Mouse (Mus musculus) kidney, embryonic 14.5 days (tissue): ENCODE measurements around the gene Polr2e. TPM values are rescaled to one million over a fixed set of nuclear protein-coding genes. Genes with fewer than 3 reads are reported as not detected.
"Not testable (repeated sequence)": the region's sequence is repeated elsewhere in the genome, so short reads cannot be mapped to it uniquely, and the experiment has no call there.

ENCODE experiments used
- ATAC-seq: fragments of 200-750 bp; cut with Nextera tagmentation; 2 replicates; pipeline ENCODE4 v1.8.0; 2017; ENCODE audit warnings: moderate number of reproducible peaks, mild to moderate bottlenecking, moderate TSS enrichment, moderate library complexity; ENCODE audit not compliant: low FRiP score, low TSS enrichment
- H3K27ac ChIP-seq: fragments of 300-500 bp; sonication (generic); 2 replicates; pipeline ENCODE4 v1.5.1; 2014; ENCODE audit warnings: low read depth, mild to moderate bottlenecking, low read length, moderate library complexity, mixed read lengths
- H3K27me3 ChIP-seq: fragments of 300-500 bp; sonication (generic); 2 replicates; pipeline ENCODE4 v1.6.1; 2014; ENCODE audit warnings: mild to moderate bottlenecking, low read length; ENCODE audit not compliant: control insufficient read depth, insufficient read depth
- H3K36me3 ChIP-seq: fragments of 300-500 bp; sonication (generic); 2 replicates; pipeline ENCODE4 v1.6.1; 2014; ENCODE audit warnings: low read length, mixed read lengths; ENCODE audit not compliant: control insufficient read depth, insufficient read depth
- H3K4me1 ChIP-seq: fragments of 300-500 bp; sonication (generic); 2 replicates; pipeline ENCODE4 v1.6.1; 2014; ENCODE audit warnings: low read length, mixed read lengths; ENCODE audit not compliant: control insufficient read depth, insufficient read depth
- H3K4me2 ChIP-seq: fragments of 300-500 bp; sonication (generic); replicated peaks from 2 replicates; pipeline ENCODE4 v1.6.1; 2014; ENCODE audit warnings: low read depth, mild to moderate bottlenecking, low read length
- H3K4me3 ChIP-seq: fragments of 300-500 bp; sonication (generic); 2 replicates; pipeline ENCODE4 v1.5.1; 2014; ENCODE audit warnings: mild to moderate bottlenecking, low read length
- H3K9ac ChIP-seq: fragments of 300-500 bp; sonication (generic); 2 replicates; pipeline ENCODE4 v1.6.1; 2014; ENCODE audit warnings: low read depth, mild to moderate bottlenecking, low read length, moderate library complexity
- H3K9me3 ChIP-seq: fragments of 300-500 bp; sonication (generic); 2 replicates; pipeline ENCODE4 v1.6.1; 2016; ENCODE audit warnings: low read length; ENCODE audit not compliant: control insufficient read depth
- WGBS: fragments of 180-500 bp; shearing (Covaris S2); extraction: QIAGEN DNeasy Blood & Tissue Kit; methylation state at CpG from one replicate; pipeline ENCODE4 v1.1.7; 2014; 5-methylcytosine and 5-hydroxymethylcytosine counted together
- polyA plus RNA-seq: library from polyadenylated mRNA; unstranded; fragments of >200 nt; fragmentation: Nextera tagmentation; extraction: Ambion mirVana; gene quantifications from 2 replicates; pipeline ENCODE4 v1.2.1, GENCODE M21; 2014

Polr2e gene
- polyA plus RNA-seq, 1 experiment from 2014 or later = 276 TPM

DNA sequence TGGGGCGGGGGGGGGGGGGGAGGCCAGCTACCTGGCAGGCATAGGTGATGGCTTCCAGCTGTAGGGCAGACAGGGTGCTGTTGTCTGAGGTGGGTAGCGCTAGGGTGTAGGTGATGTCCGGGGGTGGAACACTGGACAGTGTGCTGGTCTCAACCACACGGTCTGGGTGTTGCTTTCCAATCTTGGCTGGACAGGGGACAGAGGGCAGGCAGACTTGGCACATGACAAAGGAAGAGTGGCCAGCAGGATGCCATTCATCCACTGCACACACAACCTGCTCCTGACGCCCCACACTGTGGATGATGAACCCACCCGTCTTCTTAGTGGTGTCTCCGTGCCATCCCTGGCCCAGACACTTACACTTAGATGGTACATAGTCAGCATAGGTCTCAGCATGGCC, 29.7 kb upstream of the Polr2e start:
- H3K9ac ChIP-seq = no peak overlapping the region
- H3K4me3 ChIP-seq = no peak overlapping the region
- no peaks in the 10 kb centered on the region for H3K27me3 ChIP-seq
- 92% methylated on average over 6 of the region's 7 CpGs for WGBS
- H3K27ac ChIP-seq = no peak overlapping the region
- peaks cover 21% of the 10 kb centered on the region for H3K4me1 ChIP-seq
- H3K4me2 ChIP-seq = no peak overlapping the region
- no peak for ATAC-seq
- no peaks in the 10 kb centered on the region for H3K9me3 ChIP-seq
- H3K36me3 ChIP-seq = peaks cover 5% of the 10 kb centered on the region; the same call in 1 of the 2 replicates

DNA sequence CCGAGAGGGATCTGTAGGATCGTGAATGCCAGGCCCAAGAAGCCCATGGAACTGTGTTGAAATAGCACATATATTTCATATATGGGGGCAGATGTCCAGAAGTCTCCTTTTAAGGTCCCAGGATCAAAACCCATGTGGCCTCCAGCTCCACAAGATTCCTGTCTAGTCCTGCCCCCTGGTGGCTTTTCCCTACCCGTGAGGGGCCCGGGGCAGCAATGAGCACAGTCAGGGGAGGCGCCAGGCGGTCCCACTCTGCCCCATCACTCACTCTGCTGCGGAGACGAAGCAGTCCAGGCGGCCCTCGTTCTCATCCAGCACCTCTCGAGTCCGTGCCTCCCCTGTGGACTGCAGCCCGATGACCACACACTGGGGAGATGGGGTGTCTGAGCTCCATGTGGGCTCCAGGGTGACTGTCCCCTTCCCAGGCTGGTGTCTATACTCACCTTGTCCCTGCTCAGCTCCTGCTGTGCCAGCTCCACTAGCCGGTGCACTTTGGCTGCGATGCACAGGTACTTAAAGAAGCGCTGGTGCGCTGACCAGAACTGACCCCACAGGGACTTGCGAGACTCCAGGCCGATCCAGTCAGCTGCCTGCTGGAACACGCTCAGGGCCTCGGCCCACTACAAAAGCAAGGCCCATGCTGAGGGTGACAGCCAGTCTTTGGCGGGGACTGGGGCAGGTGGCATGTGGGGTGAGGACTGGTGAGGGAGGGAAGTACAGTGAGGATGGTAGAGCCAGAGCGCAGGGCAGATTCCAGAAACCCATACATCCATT, 24.5 kb upstream of the Polr2e start:
- H3K9ac ChIP-seq = no peak overlapping the region
- H3K4me3 ChIP-seq = no peak overlapping the region
- no peaks in the 10 kb centered on the region for H3K4me1 ChIP-seq
- 70% methylated on average over 23 of the region's 23 CpGs for WGBS
- peaks cover 45% of the 10 kb centered on the region; the same call in 1 of the 2 replicates for H3K36me3 ChIP-seq
- H3K4me2 ChIP-seq = no peak overlapping the region
- no peaks in the 10 kb centered on the region for H3K27me3 ChIP-seq
- ATAC-seq = no peak
- no peaks in the 10 kb centered on the region for H3K9me3 ChIP-seq
- H3K27ac ChIP-seq = no peak overlapping the region

DNA sequence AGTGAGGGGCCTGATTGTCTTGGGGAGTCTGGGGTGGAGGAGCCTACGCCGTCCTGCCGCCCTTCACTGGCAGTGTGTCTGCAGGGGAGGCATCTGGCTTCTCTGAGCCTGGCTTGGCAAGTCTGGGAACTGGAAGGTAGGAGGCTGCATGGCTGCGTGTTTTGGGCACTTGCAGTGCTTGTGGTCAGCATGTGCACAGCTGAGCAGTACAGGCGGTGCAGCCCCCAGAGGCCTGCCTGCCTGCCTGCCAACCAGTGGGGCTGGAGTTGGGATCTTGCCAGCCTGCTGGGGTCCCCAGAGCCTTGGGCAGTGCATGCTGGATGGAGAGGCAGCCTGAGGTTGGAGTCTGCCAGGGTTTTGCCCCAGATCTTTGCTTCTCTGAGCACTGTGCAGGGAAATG, 23.5 kb upstream of the Polr2e start:
- ATAC-seq = no peak
- no peak overlapping the region for H3K27ac ChIP-seq

DNA sequence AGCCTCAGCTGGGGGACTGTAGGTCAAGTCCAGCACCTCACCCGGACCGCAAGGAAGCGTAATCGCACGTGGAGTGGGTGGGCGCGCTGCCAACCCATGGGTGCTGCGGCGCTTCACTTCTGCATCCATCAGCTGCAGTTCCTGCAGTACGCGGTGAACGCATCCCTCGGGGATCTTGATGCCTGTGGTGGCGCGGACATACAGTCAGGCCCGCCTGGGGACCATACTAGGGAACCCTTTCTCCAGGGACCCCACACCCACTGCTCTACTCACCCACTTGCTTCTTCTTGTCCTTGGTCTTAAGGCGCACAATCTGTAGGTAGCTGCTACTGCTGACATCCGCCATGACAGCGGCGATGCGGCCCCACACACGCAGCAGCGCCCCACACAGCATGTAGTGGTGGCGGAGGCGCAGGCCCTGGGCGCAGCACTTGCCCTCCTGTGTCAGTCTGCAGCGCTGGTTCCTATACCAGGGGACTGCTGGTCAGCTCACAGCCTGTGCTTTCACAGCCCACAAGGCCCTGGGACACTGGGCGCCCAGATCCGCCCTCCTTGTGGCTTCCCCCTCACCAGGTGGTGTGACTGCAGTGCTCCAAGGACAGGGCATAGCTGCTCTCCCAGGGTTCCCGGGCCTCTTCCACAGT, 18.2 kb upstream of the Polr2e start:
- H3K27ac ChIP-seq = no peak overlapping the region
- H3K36me3 ChIP-seq = peaks cover 62% of the 10 kb centered on the region
- H3K9ac ChIP-seq = no peak overlapping the region
- H3K27me3 ChIP-seq = no peaks in the 10 kb centered on the region
- 85% methylated on average over 30 of the region's 30 CpGs for WGBS
- no peaks in the 10 kb centered on the region for H3K9me3 ChIP-seq
- peaks cover 9% of the 10 kb centered on the region for H3K4me1 ChIP-seq
- no peak overlapping the region for H3K4me3 ChIP-seq
- no peak overlapping the region for H3K4me2 ChIP-seq
- no peak for ATAC-seq

More for the DNA sequence above, 23.5 kb upstream of the Polr2e start:
- H3K4me3 ChIP-seq = no peak overlapping the region
- H3K36me3 ChIP-seq = peaks cover 51% of the 10 kb centered on the region
- no peaks in the 10 kb centered on the region for H3K4me1 ChIP-seq
- H3K9me3 ChIP-seq = no peaks in the 10 kb centered on the region
- no peaks in the 10 kb centered on the region for H3K27me3 ChIP-seq
- H3K4me2 ChIP-seq = no peak overlapping the region
- no peak overlapping the region for H3K9ac ChIP-seq
- over 99% methylated on average over 5 of the region's 5 CpGs for WGBS

DNA sequence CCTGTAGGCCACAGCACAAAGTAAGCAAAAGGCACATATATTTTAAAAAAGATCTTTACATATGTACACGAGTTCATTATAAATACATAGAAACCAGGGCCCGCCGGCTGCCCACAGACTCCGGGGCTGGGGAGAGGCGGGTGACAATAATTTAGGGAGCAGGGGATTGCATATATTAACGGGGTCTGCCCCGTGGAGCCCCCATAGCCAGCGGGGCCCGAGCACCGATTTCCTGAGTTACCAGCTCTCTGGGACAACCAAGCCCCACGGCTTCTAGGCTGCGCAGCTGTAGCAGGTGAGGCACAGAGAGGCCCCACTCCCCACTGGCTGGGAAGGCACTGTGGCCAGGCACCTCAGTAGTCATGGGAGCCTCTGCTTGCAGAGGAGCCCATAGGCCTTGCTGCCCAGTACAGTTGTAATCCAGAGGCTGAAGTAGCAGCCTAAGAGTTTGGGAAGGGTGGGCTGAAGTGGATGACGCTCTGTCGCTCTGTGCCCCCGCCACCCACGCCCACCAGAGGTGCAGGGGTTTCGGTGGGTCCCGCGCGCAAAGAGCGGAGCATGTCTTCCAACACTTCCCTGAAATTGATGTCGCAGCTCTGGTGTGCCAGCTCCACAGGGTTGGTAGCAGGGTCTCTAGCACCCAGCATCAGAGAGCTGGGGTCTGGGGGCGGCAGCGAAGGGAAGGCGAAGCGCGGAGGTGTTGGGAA, 17.5 kb upstream of the Polr2e start:
- peaks cover 55% of the 10 kb centered on the region for H3K36me3 ChIP-seq
- WGBS = 88% methylated on average over 27 of the region's 27 CpGs
- no peak overlapping the region for H3K27ac ChIP-seq
- no peak overlapping the region for H3K9ac ChIP-seq
- H3K4me3 ChIP-seq = no peak overlapping the region
- H3K27me3 ChIP-seq = no peaks in the 10 kb centered on the region
- no peak overlapping the region for H3K4me2 ChIP-seq
- H3K9me3 ChIP-seq = no peaks in the 10 kb centered on the region
- H3K4me1 ChIP-seq = peaks cover 14% of the 10 kb centered on the region
- no peak for ATAC-seq

DNA sequence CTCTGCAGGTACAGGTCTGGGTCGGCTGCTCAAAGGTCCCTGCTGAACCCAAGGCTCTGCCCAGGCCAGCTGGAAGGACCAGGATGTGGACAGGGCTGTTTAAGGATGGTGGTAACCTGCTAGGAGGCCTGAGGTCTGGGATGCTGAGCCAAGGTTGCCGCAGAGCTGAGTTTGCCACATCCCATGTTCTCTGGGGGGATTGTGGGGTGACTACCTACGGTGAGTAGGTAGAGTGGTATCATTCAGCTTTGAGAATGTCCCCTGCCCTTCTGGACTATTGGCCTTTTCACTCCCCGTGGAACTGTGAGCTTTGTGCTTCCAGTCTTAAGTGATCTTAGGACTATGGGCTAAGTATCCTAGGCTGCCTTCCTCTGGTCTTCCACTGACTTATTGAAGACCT, 16.9 kb upstream of the Polr2e start:
- WGBS = 88% methylated on average over 4 of the region's 4 CpGs
- Histone ChIP-seq H3K36me3 (peaks cover 50% of the 10 kb centered on the region), H3K4me2 (no peak overlapping the region), H3K27ac (no peak overlapping the region), H3K9ac (no peak overlapping the region), H3K4me1 (peaks cover 17% of the 10 kb centered on the region), H3K4me3 (no peak overlapping the region), H3K27me3 (no peaks in the 10 kb centered on the region), H3K9me3 (no peaks in the 10 kb centered on the region)
- ATAC-seq = no peak

DNA sequence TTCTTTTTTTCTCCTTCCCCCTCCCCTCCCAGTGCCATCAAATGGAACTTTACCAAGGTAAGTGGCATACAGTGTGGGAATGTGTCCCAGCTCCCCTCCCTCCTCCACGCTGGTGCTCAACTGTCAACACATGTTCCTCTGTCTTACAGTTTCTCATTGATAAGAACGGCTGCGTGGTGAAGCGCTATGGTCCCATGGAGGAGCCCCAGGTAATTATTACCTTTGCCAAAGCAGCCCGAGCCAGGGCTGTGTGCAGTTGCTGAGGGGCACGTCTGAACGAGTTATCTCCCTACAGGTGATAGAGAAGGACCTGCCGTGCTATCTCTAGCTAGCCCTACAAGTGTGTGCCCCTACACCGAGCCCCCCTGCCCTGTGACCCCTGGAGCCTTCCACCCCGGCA, 16.3 kb upstream of the Polr2e start:
- Histone ChIP-seq H3K27me3 (no peaks in the 10 kb centered on the region), H3K4me2 (no peak overlapping the region), H3K27ac (no peak overlapping the region), H3K9me3 (no peaks in the 10 kb centered on the region), H3K36me3 (peaks cover 45% of the 10 kb centered on the region), H3K4me1 (peaks cover 17% of the 10 kb centered on the region), H3K9ac (no peak overlapping the region), H3K4me3 (no peak overlapping the region)
- no peak for ATAC-seq
- WGBS = 87% methylated on average over 9 of the region's 10 CpGs

DNA sequence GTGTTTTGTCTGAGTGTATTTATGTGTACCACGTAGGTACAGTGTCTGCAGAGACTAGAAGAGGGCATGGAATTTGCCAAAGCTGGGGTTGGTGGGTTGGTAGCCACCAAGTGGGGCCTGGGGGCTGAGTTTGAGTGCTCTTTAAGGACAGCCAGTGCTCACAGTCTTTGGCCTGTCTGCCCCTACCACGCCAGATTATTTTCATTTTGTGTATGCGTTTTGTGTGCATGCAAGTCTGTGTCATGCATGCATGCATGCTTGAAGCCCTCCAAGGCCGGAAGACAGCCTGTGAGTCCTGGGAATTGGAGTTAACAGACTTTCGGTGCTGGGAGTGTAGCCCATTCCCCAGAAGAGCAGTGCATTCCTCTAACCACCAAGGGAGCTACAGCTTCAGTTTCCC, 15.8 kb upstream of the Polr2e start:
- 84% methylated on average over 5 of the region's 5 CpGs for WGBS
- Histone ChIP-seq H3K4me2 (peak overlapping the region; percentile 86), H3K4me3 (peak overlapping the region; percentile 86; the same call in 1 of the 2 replicates), H3K4me1 (peaks cover 17% of the 10 kb centered on the region), H3K27ac (no peak overlapping the region), H3K27me3 (no peaks in the 10 kb centered on the region), H3K9ac (peak overlapping the region; percentile 97; the same call in 1 of the 2 replicates), H3K36me3 (peaks cover 40% of the 10 kb centered on the region), H3K9me3 (no peaks in the 10 kb centered on the region)
- no peak for ATAC-seq

DNA sequence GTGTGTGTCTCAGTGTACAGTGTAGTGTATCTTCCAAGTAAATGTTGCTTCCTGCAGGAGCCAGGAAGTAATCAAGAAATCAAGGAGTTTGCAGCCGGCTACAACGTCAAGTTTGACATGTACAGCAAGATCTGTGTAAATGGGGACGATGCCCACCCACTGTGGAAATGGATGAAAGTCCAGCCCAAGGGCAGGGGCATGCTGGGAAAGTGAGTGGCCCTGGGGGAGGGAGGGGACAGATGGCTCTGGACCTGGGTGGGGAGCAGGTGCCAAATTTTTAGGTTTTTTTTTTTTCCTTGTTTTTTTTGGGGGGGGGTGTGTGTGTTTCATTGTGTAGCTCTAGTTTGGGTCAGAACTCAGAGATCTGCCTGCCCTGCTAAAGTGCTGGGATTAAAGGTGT, 15.3 kb upstream of the Polr2e start:
- peak overlapping the region; percentile 86 for H3K4me3 ChIP-seq
- H3K27ac ChIP-seq, H3K9me3 ChIP-seq, ATAC-seq, H3K27me3 ChIP-seq: not testable (repeated sequence)
- H3K4me1 ChIP-seq = peaks cover 17% of the 10 kb centered on the region
- peak overlapping the region; percentile 97 for H3K9ac ChIP-seq
- WGBS = 16% methylated on average over 3 of the region's 3 CpGs
- H3K4me2 ChIP-seq = peak overlapping the region; percentile 86
- peaks cover 39% of the 10 kb centered on the region for H3K36me3 ChIP-seq
